Mouse (Mus musculus): ENCODE data around the gene Atxn1.
A peak's percentile ranks its signal among the peaks of the same experiment; 100 is the strongest.

Atxn1 gene

DNA sequence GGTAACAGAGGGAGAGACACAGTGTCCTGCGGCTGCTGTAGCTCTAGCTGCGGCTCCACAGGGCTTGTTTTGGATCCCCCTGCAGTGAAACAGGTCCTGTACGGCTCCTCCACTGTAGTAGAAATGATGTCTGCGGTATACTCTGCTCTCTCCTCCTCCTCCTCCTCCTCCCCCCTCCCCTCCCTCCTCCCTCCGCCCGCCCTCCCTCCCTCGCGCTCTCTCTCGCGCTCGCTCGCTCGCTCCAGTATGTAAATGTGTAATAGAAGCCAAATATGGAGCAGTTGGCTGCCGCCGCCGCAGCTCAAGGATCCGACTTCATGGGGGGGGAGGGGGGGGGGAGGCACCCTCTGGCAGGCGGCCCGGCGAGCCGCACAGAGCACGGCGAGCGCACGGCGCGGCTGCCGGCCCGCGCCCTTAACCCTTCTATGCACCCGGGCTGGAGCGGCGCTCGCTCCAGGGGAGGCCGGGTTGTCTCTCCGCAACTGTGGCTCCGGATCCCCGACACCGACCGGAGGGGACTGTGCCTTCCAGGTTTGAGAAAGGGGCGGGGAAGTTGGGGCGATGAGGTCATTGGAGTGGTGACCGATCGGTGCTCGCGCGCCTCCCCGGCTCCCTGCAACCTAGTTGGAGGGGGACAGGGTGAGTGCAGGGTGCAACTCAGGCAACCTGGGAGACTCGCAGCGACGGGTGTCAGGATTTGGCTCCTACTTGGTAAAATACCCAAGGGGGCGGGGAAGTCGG, at the start of gene Atxn1:
Atxn1 (minus strand) TSS at position 156 of the 741 bp plus-strand sequence.
- DNase-seq (ENCODE audit: extremely low read depth, low read depth, low spot score) = no peak

DNA sequence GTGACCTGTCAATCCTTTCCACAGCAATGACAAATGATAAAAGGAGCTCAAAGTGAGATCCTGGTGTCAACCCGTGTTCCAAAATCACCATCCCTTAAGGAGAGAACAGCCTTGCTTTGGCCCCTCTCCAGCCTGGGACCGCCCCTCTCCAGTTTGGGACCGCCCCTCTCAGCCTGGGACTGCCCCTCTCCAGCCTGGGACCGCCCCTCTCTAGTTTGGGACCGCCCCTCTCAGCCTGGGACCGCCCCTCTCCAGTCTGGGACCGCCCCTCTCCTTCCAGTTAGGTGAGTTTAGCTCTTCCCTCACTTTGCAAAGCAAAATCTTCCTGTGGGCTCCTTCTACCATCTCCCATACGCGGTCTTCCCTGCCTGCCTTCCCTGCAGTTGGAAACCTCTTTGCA, 46.4 kb upstream of the Atxn1 start:
- DNase-seq (ENCODE audit: extremely low read depth, low read depth, low spot score) = no peak

DNA sequence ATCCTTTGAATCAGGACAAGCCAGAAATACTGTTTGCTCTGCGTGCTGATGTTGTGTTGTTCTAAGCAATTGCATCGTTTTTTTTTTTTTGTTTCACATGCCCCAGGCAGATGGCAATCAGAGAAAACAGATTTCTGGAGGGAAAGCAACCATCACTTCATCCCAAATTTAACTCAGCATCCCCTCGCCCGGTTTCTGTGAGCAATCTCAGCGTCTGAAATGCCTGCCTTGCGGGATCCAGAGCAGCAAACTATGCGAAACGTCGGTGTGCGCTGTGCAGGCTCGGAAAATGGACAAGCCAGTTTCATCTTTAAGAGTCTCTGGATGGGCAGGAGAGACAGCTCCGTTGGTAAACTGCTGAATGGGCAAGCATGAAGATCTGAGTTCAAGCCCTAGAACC, 45.3 kb upstream of the Atxn1 start:
- no peak for DNase-seq (ENCODE audit: extremely low read depth, low read depth, low spot score)

DNA sequence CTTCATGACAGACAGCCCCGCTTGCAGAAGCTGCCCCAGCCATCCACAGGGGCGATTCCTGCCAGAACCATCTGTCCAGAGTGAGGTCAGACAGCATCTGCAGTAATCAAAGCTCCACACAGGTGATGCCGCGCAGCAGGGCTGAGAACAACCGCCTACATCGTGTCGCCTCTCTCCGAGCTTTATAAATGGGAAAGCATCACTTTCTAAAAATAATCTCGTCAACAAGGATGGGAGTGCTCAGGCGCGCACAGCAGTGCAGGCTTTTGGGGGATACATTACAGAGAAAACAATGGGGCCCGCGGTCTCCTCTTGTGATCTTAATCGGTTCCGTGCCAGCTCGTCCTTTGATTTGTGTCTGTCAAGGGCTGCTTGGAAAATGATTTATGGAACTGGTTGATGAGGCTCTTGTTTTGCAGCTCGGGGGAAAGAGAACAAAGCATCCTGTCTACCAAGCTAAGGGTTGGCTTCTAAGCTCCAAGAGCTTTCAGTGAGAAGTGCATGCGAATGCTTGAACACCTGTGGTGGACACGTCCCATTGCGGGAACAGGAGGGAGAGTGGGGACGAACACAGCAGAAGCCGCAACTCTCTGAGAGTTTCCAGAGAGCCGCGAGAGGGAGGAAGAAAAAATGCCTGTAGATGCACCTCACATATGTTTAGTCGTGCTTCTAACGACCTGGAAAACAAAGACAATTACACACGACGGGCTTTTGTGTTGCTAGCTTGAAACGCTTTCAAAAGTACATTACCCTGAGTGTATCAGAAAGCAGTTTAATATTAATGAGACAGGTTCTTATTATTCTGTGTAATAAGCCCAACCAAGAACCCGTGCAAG, 44.2 kb upstream of the Atxn1 start:
- DNase-seq (ENCODE audit: extremely low read depth, low read depth, low spot score) = no peak

DNA sequence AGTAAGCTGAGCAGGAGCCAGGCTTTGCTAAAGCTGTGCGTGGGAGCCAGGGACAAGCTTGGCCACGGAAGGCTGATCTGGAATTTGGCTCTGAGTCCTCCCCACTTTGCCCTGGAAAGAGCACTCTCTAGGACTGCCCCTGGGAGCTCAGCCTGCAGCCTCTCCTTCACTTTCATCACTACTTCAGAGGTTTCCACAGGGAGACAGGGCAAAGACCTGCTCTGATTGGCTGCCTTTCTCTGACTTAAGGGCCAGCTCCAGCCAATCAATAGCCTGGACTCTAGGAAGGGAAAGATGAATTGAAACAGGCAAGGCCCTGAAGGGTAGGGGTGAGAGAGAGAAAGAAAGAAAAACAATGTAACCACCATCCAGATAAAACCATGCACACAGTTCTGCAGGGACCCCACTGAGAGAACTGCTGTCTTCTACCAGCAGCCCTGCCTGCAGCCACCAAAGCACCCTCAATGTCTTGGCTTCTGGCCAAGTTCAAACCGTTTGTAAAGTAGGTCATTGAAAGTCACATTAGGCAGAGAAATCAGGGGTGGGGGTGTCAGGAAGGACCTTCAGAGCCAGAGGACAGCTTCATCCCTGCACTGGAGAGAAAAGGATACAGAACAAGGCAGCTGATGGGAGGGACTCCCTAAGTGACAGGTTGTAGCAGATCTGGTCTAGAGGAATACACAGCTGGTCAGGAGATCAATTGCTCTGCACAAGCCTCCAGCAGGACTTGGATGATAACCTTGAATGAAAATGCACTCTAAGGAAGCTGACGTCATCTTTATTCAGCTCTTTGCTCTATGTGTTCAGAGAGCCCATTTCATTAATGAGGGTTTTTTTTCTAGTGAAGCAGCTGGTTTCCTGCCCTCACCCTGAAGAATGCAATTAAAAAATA, 41.6 kb upstream of the Atxn1 start:
- peak; percentile 19 for DNase-seq (ENCODE audit: extremely low read depth, low read depth, low spot score)

DNA sequence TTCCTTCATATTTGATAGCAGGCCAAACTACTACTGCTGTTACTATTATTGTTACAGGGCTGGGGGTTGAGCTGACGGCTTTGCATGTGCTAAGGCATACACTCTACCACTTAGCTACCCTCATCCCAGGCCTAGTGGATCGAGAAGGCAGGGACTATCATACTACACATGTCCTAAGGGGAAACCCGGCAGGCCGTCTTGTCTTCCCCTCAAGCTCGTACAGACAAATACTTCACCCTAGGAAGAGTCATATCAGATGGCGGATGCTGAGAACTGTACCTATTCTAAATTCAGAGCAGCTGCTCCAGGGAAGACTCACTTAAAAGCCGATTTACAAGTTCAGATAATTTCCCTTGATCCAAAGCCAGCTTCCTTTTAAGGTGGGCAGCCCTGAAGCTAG, 40.8 kb upstream of the Atxn1 start:
- no peak for DNase-seq (ENCODE audit: extremely low read depth, low read depth, low spot score)

DNA sequence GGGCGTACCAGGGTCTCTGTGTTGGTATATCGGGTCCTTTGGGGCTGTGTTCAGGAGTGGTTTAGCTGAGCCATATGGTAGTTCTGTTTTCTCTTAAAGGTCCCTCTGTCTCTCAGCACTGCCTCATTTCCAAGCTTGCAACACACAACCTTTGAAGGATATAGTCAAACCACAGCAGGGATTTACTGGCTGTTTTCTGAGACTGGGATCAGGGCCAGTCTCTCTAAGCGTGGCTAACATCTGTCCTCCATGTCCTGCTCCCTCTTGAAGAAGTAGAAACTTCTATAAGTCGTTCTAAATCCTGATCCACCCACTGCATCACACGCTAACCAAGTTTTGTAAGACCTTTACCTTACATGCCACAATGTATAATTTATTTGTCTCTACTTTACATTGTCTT, 36.5 kb upstream of the Atxn1 start:
- no peak for DNase-seq (ENCODE audit: extremely low read depth, low read depth, low spot score)

DNA sequence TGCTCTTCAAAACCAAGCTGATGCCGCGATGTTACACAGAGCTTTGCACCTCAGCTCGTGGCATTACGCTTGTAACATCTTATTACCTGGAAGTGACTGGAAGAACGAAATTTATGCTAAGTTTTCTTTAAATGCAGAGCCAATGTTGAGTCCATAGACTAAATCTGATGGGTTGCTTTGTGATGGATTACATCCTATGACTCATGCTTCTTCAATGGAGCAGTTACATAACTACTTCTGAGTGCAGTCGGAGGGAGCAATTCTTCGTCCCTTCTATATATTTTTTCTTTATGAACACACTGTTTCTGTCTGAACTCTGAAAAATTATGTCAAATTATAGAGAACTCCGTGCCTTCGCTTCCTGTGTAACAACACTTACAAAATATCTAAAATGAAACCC, 28.1 kb upstream of the Atxn1 start:
- no peak for DNase-seq (ENCODE audit: extremely low read depth, low read depth, low spot score)

DNA sequence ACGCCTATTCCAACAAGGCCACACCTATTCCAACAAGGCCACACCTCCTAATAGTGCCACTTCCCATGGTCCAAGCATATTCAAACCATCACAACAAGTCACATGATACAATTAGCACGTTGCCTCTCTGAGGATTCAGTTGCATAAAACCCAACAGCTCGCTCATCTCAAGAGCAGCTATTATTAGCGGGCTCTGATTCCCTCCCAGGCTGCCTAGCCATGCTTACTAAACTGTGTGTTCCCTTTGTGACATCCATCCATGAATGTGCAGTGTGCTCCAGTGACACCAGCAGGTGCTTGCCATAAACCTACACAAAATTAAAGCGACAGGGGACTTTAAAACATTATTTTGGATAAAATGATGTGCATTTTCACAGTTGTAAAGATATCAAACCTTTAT, 25.7 kb upstream of the Atxn1 start:
- no peak for DNase-seq (ENCODE audit: extremely low read depth, low read depth, low spot score)

DNA sequence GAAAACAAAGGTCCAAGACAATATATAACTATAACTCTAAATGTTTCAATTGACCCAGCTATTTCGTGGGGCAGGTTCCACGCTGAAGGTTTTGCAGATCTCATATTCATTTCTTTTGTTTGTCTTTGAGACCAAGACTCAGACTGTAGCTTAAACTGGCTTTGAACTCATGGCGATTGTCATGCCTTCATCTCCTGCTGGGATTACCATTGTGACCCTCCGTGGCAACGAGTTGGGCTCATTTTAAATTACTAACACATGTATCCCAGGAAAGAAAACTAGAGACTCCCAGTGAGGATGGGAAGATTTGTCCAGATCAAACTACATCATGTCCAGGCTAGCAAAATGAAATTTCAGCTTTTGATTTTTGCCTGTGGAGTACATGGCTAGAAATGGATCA, 14.4 kb upstream of the Atxn1 start:
- DNase-seq (ENCODE audit: extremely low read depth, low read depth, low spot score) = no peak

DNA sequence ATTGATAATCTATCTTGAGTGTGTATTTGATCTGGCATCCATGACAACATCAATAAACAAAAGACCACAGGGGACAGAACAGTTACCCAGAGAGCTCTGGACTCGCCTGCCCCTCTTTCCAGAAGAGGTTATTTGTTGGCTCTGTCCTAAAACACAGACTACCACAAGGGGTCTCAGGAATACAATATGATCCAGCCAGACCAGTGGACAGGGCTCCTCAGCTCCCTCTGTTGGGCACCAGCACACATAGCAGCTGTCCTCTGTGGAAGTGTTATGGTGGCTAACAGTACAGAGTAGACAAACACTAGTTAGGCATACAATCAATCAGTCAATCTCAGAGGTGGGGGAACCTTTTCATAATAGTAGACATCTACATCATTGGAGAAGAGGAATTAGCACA, 12.1 kb upstream of the Atxn1 start:
- no peak for DNase-seq (ENCODE audit: extremely low read depth, low read depth, low spot score)

DNA sequence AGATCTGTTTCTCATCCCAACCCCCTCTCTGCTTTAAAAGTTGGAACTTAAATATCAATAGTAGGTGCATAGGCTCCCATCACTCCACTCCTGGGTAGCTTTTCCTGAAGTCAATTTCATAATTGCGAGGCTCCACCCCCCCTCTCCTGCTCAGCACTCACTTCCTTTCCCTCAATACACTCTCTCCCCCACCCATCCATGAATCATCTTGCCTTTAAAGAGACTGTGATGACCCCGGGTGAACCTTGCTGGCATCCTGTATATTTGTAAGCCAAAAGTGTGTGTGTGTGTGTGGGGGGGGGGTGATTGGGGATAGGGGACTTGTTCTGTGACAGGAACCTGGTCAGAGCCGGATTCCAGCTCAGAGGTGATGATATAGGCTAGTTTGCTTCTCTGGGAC, 9.8 kb upstream of the Atxn1 start:
- DNase-seq (ENCODE audit: extremely low read depth, low read depth, low spot score) = no peak

DNA sequence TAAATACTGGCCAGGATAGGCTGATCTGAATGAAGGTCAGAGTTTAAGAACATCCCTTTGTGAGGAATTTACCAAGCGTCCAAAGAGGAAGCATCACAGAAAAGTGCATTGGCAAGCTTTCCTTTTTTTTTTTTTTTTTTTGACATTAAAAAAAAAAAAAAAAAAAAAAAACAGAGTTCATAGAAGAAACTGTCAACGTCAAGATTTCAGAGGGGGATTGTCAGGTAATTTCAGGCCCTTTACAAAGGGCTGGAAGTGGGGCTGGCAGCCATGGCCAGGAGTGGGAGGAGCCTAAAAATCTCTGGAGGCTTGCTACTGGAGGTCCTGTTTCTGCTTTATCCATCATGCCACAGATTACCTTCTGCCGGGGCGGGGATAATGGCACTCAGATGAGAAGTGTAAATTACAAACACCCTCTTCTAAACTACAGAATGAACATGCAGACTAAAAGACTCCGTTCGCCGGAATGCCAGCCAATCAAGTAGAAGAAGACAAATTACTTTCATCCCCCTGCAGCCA, 9.2 kb upstream of the Atxn1 start:
- DNase-seq (ENCODE audit: extremely low read depth, low read depth, low spot score) = no peak

DNA sequence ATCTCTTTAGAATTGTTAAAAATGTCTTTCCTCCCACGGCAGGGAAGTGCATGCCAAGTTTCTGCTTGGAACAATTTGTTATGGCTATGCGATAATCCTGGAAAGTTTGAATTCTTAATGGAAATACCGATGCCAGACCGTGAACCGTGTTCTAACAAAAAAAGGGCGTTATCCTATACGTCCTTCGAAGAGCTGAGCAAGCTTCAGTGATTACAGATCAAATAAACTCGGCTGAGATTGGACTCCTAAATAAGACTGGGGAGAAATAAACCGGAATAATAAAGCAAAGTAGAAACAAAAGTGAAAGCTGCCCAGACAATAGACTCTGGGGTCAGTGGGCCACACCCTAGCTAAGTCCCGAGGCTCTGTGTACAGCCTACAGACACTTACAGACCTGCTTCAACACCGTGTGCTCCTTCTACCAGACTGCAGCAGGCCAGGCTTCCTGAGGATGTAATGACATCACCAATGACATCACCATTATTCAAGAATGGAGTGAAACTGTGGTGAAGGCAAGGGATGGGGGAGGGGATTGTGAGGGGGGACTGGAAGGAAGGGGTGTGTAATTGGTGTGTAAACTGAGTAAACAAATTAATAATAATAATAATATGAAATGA, 6.2 kb upstream of the Atxn1 start:
- no peak for DNase-seq (ENCODE audit: extremely low read depth, low read depth, low spot score)

DNA sequence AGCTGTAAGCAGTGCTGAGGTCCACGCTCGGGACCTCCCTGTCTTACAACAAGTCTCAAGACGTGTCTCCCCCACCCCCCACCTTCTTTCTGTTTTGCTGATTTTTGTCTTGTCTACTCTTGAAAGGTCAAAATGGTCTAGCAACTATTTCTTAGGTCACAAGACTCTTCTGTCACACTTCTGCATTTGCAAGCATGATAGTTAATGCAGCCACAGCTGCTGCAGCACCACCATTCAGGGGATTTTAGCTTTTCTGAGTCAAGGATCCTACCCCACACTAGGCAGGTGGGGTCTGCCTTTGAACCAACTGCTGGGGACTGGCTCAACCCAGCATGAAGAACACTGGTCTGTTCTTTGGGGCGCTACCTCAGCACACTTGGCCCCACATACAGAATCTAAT, 3.4 kb upstream of the Atxn1 start:
- DNase-seq (ENCODE audit: extremely low read depth, low read depth, low spot score) = no peak

DNA sequence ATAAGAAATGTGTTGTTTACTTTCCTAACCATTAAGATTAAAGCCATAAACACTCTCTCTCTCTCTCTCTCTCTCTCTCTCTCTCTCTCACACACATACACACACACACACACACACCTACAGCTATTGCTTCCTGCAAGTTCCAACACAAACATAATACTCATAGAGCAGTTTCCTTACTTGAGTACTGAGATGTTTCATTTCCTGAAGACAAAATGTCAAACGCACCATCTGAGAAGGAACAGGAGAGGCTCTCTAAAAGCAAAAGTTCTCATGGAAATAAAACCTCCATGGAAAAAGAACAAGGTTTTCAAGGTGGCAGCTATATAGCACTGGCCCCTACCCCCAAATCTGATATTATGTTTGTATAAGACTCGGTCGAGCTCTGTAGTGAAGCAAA, 2.6 kb upstream of the Atxn1 start:
- DNase-seq (ENCODE audit: extremely low read depth, low read depth, low spot score) = no peak

DNA sequence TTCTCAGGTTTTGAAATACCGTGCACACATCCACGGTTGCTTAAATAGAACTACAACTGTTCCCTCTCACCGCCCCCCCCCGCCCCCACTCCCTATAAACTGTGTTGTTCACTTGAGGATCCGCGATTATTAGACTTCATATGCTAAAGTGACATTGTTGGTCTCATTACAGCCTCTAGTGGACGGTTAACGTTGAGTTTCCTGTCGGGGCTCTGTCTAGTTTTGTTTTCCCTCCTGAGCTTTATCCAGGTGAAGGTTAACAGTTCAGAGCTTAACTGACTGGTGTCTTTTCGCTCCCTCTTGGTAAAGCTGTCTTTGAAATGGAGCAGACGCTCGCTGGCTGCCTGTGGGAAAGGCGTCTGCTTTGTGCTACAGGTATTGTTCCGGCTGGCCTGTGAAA, 1.8 kb upstream of the Atxn1 start:
- DNase-seq (ENCODE audit: extremely low read depth, low read depth, low spot score) = no peak

DNA sequence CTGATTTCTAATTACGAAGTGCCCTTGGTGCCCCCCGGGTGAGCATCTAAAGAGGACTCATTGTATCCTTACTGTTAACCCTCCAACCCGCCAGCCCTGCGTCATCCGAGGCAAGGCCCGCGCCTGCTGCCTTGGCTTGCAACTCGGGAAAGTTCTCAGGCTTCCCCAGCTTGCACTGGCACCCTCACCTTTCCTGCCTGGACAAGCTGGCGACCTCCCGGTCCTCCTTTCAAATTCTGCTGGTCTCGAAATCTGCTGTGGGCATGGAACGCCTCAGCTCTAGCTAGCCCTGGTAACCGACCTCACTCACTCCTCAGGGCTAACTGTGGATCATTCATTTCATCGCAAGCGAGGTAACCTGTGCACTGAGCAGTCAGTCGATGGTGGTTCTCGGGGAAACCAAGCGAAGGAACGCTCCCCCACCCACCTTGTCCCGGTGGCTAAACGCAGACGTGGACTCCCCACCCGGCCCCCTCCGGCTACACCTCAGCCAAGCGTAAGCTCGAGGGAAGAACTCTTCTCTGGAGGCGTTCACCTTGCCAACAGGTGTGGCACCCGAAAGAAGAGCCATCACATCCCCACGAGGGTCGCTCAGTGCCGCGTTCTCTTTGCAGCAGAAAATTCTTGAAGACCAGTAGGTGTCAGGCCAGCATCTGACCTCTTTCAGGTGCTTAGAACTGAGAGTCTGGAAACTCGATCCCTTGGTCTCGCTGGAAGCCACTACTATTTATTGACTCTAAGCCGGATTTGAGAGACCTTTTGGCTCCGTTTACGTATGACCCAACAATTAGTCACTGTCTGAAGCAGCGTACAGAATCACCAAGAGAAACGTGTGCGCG, 1.0 kb upstream of the Atxn1 start:
- no peak for DNase-seq (ENCODE audit: extremely low read depth, low read depth, low spot score)

DNA sequence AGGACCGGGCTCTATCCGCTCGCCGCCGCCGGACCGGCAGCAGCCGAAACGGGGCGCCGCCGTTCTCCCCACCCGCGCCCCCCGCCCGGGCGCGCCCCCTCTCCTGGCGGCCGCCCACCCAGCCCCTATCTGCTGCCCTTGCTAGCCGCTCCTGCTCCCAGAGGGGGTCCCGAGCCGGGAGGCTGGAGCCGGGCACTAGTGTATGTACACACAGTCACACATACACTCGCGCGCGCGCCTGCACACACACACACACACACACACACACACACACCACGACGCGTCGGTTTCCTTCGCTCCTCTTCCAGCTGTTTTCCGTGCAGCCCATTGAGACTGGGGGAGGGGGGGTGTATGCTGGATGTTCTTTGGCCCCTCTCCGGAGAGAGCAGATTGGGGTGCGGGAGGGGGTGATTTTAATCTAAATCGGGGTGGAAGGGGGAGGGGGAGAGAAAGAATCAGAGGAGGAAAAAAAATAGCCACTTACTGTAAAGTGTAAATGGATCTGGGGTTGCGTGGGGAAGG, 416 bp downstream of the Atxn1 start:
- DNase-seq (ENCODE audit: extremely low read depth, low read depth, low spot score) = no peak

All from fat pad, adult 2 months (tissue).